Mouse (Mus musculus) hindbrain, embryonic 14.5 days (tissue): Measurements from ENCODE around the gene Gnptg. TPM values are rescaled to one million over a fixed set of nuclear protein-coding genes. Genes with fewer than 3 reads are reported as not detected.
A peak's percentile ranks its signal among the peaks of the same experiment; 100 is the strongest.
"Not testable (repeated sequence)": the region's sequence is repeated elsewhere in the genome, so short reads cannot be mapped to it uniquely, and the experiment has no call there.

Experiments
- ATAC-seq: fragments of 200-750 bp; cut with Nextera tagmentation; 2 replicates; pipeline ENCODE4 v1.8.0; 2017; ENCODE audit warnings: moderate number of reproducible peaks, mild to moderate bottlenecking, moderate TSS enrichment, moderate library complexity; ENCODE audit not compliant: low FRiP score
- DNase-seq: peaks from one replicate; pipeline ENCODE4 v3.0.0-alpha.2; 2015; ENCODE audit warnings: low spot score
- H3K27ac ChIP-seq: fragments of 300-500 bp; sonication (generic); 2 replicates; pipeline ENCODE4 v1.5.1; 2014; ENCODE audit warnings: mild to moderate bottlenecking, moderate library complexity
- H3K27me3 ChIP-seq: fragments of 300-500 bp; sonication (generic); 2 replicates; pipeline ENCODE4 v1.6.1; 2014; ENCODE audit warnings: mild to moderate bottlenecking, low read length, mixed read lengths; ENCODE audit not compliant: control insufficient read depth, insufficient read depth
- H3K36me3 ChIP-seq: fragments of 300-500 bp; sonication (generic); replicated peaks from 2 replicates; pipeline ENCODE4 v1.6.1; 2014; ENCODE audit not compliant: control insufficient read depth, insufficient read depth
- H3K4me1 ChIP-seq: fragments of 300-500 bp; sonication (generic); replicated peaks from 2 replicates; pipeline ENCODE4 v1.6.1; 2014; ENCODE audit warnings: antibody characterized with exemption, low read length, mixed read lengths; ENCODE audit not compliant: control insufficient read depth, insufficient read depth
- H3K4me2 ChIP-seq: fragments of 300-500 bp; sonication (generic); replicated peaks from 2 replicates; pipeline ENCODE4 v1.6.1; 2014; ENCODE audit warnings: mild to moderate bottlenecking, moderate library complexity
- H3K4me3 ChIP-seq: fragments of 300-500 bp; sonication (generic); replicated peaks from 2 replicates; pipeline ENCODE4 v1.5.1; 2014; ENCODE audit warnings: mild to moderate bottlenecking, low read length
- H3K9ac ChIP-seq: fragments of 300-500 bp; sonication (generic); 2 replicates; pipeline ENCODE4 v1.6.1; 2014
- H3K9me3 ChIP-seq: fragments of 300-500 bp; sonication (generic); 2 replicates; pipeline ENCODE4 v1.6.1; 2016; ENCODE audit warnings: low read length; ENCODE audit not compliant: control insufficient read depth
- WGBS: fragments of 180-500 bp; shearing (Covaris S2); extraction: QIAGEN DNeasy Blood & Tissue Kit; methylation state at CpG from one replicate; pipeline ENCODE4 v1.1.7; 2014; 5-methylcytosine and 5-hydroxymethylcytosine counted together
- polyA plus RNA-seq: library from polyadenylated mRNA; unstranded; fragments of >200 nt; fragmentation: Nextera tagmentation; extraction: Ambion mirVana; gene quantifications from 2 replicates; pipeline ENCODE4 v1.2.1, GENCODE M21; 2014

Gnptg gene
- polyA plus RNA-seq, 1 experiment from 2014 or later = 91.1 TPM

DNA sequence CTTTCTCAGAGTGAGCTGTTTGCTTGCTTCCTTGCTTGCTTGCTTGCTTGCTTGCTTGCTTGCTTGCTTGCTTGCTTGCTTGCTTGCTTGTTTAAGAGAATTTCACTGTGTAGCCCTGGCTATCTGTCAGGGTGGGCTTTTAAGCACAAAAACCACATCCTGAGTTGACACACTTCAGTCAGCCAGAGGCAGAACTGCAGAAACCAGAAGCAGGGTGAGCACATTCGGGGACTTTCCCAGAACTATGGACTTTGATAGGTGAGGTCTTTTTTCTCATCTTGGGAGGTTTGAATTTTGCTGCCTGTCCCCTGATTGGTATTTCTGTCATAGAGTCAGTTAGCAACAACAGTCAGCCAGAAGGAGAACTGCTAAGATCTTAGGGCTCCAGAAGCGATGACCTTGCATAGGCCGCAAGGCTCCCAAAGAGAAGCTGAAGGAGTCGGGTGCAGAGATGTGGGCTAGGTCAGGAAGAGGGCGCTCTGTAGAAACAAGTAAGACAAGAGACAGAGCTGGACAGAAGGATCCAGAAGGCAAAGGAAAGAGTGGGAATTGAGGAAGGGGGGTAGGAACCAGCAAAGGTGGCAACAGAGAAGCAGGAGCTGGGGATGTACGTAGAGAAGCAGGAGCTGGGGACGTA lies 15.2 kb downstream of the Gnptg start:
- Histone ChIP-seq H3K36me3 (peaks cover 24% of the 10 kb centered on the region), H3K9me3 (no peaks in the 10 kb centered on the region), H3K27me3 (no peaks in the 10 kb centered on the region), H3K27ac (no peak overlapping the region), H3K4me3 (no peak overlapping the region), H3K4me1 (0 out of 2 replicates have a peak, but pooled peaks cover 7% of the 10 kb centered on the region), H3K9ac (no peak overlapping the region), H3K4me2 (no peak overlapping the region)
- WGBS = 90% methylated on average over 7 of the region's 7 CpGs
- ATAC-seq (no peak), DNase-seq (no peak)

DNA sequence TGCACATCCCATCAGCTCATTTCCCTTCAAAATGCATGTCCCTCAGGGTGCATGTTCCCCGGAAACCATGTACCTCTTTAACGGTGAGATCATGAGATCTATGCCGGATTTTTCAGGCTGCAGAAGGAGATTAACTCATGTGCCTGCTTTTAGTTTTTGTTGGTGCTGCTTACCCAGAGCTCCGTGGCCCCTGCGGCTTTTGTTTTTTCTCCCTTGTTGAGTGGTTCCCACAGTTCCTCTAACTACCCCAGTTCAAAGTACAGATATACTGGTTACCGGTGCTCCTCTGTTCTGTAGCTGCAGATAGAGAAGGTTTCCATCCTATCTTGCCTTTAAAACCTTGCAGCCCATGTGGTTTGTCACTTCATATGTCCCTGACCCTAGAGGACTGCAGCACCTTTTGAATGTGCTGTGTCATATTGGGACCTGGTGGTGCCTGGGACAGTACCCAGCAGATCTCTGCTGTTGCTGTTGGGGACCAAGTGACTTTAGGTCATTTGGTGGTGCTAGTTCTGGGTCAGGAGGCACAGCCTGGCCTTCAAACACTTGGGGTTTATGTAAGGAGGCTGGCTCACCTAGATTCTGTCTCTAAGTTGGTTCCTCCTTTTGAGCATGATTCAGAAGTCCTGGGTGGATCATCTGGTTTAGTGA lies 16.8 kb downstream of the Gnptg start:
- Histone ChIP-seq H3K4me3 (peak overlapping the region; percentile 37; the same call in 1 of the 2 replicates), H3K27ac (no peak overlapping the region), H3K27me3 (no peaks in the 10 kb centered on the region), H3K4me1 (0 out of 2 replicates have a peak, but pooled peaks cover 7% of the 10 kb centered on the region), H3K4me2 (peak overlapping the region; percentile 65), H3K36me3 (peaks cover 34% of the 10 kb centered on the region), H3K9me3 (no peaks in the 10 kb centered on the region), H3K9ac (no peak overlapping the region)
- WGBS = 45% methylated on average over 6 of the region's 6 CpGs
- DNase-seq (no peak), ATAC-seq (no peak)

GRCm38 (mm10) chr17:25222504-25222940 lies 17.4 kb downstream of the Gnptg start:
- peak; percentile 89 for ATAC-seq
- Histone ChIP-seq H3K4me3 (peak overlapping the region; percentile 37), H3K4me2 (peak overlapping the region; percentile 65), H3K36me3 (peaks cover 39% of the 10 kb centered on the region)
- 18% methylated on average over 13 of the region's 28 CpGs for WGBS
- H3K27me3 ChIP-seq, H3K9ac ChIP-seq, H3K27ac ChIP-seq, DNase-seq, H3K9me3 ChIP-seq, H3K4me1 ChIP-seq: not testable (repeated sequence)

- H3K4me1 ChIP-seq = 0 out of 2 replicates have a peak, but pooled peaks cover 7% of the 10 kb centered on the region
- DNase-seq (peak; percentile 46), ATAC-seq (peak; percentile 82)
- peaks cover 43% of the 10 kb centered on the region for H3K36me3 ChIP-seq
- H3K27ac ChIP-seq = peak overlapping the region; percentile 71
- H3K9me3 ChIP-seq = no peaks in the 10 kb centered on the region
- no peaks in the 10 kb centered on the region for H3K27me3 ChIP-seq
- peak overlapping the region; percentile 65 for H3K4me2 ChIP-seq
- peak overlapping the region; percentile 37 for H3K4me3 ChIP-seq
- H3K9ac ChIP-seq = peak overlapping the region; percentile 61
- 0% methylated on average over 16 of the region's 30 CpGs for WGBS
These were observed 18.0 kb downstream of the Gnptg start for GRCm38 (mm10) chr17:25221821-25222503.

DNA sequence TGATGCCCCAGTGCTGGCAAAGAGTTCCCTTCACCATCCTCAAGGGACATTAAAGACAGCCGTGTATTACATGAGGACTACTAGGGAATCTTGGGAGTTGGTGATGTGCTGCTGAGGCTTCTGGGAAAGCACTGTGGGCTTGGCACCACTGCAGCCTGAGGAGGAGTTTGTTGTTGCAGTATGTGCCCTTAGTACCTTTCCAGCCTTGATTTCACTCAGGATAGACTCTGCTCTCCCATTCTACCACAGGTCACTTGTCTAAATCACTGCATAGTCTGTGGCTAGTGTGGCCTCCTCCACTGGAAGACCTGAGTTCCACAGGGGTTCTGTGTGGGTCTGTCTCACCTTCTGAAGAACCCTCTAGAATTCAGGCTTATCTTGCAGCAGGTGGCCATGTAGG lies 19.2 kb downstream of the Gnptg start:
- H3K27me3 ChIP-seq = no peaks in the 10 kb centered on the region
- H3K9me3 ChIP-seq = no peaks in the 10 kb centered on the region
- WGBS = 88% methylated on average over 1 of the region's 1 CpGs
- DNase-seq (no peak), ATAC-seq (no peak)
- 0 out of 2 replicates have a peak, but pooled peaks cover 7% of the 10 kb centered on the region for H3K4me1 ChIP-seq
- H3K4me3 ChIP-seq = no peak overlapping the region
- H3K9ac ChIP-seq = no peak overlapping the region
- peaks cover 41% of the 10 kb centered on the region for H3K36me3 ChIP-seq
- no peak overlapping the region for H3K4me2 ChIP-seq
- H3K27ac ChIP-seq = no peak overlapping the region

DNA sequence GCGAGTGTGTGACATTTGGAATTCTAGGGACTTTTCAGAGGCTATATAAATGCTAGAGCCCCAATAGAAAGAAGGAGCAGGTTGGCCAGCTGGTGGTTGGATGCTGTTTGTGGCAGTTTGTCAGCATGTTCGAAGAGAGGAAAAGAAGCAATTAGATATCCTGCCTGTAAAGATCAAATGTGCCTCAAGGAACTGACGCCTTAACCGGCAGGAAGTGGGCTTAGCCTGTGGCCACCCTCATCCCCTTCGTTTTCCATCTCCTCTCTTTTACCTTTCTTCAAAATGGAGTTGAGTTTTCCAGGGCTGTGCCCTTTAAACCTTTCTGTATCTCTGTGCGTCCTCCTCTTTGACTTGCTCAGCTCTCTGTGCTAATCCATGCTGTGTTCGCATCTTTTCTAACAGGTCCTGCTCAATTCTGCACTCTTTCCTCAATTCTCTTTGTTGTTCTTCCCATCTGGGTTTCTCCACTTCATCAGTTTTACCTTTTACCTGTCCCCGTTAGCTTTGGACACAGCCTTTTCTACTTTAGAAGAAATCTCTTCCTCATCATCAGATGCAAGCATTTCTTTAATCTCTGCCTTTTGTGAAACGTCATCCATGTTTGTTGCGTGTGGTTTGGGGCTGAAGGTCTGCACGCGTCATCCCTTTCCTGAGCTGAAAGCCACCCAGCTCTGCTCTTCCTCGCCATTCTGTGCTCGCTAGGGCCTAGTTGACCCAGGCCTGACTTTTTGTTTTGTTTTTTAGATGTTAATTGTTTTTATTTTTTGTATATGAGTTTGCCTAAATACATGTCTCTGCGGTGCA lies 20.2 kb downstream of the Gnptg start:
- Histone ChIP-seq H3K27me3 (no peaks in the 10 kb centered on the region), H3K4me1 (0 out of 2 replicates have a peak, but pooled peaks cover 7% of the 10 kb centered on the region), H3K4me2 (no peak overlapping the region), H3K36me3 (peaks cover 49% of the 10 kb centered on the region), H3K4me3 (no peak overlapping the region), H3K9me3 (no peaks in the 10 kb centered on the region), H3K27ac (no peak overlapping the region), H3K9ac (no peak overlapping the region)
- ATAC-seq (no peak), DNase-seq (no peak)
- WGBS = 96% methylated on average over 15 of the region's 15 CpGs

- Histone ChIP-seq H3K27ac (no peak overlapping the region), H3K9me3 (no peaks in the 10 kb centered on the region), H3K36me3 (peaks cover 56% of the 10 kb centered on the region), H3K27me3 (no peaks in the 10 kb centered on the region), H3K9ac (no peak overlapping the region), H3K4me1 (0 out of 2 replicates have a peak, but pooled peaks cover 7% of the 10 kb centered on the region), H3K4me2 (no peak overlapping the region), H3K4me3 (no peak overlapping the region)
- ATAC-seq = no peak
- WGBS = 92% methylated on average over 9 of the region's 9 CpGs
- no peak for DNase-seq
These were observed 21.0 kb downstream of the Gnptg start for GRCm38 (mm10) chr17:25218967-25219366.

DNA sequence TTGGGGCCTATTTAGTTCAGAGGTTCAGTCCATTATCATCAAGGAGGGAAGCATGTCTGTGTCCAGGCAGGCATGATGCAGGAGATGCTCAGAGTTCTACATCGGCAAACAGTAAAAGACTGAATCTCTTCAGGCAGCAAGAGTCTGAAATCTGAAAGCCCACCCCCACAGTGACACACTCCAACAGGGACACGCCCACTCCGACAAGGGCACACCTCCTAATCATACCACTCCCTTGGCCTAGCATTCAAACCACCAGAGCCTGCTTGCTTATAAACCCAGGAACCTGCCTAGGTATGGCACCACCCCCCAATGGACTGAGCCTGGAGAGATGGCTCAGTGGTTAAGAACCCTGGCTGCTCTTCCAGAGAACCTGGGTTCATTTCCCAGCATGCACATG lies 24.5 kb downstream of the Gnptg start:
- 89% methylated on average over 3 of the region's 3 CpGs for WGBS
- H3K27me3 ChIP-seq = no peaks in the 10 kb centered on the region
- no peak overlapping the region for H3K4me2 ChIP-seq
- peaks cover 90% of the 10 kb centered on the region for H3K36me3 ChIP-seq
- no peak overlapping the region for H3K27ac ChIP-seq
- H3K9me3 ChIP-seq = no peaks in the 10 kb centered on the region
- ATAC-seq (no peak), DNase-seq (no peak)
- no peaks in the 10 kb centered on the region for H3K4me1 ChIP-seq
- no peak overlapping the region for H3K4me3 ChIP-seq
- no peak overlapping the region for H3K9ac ChIP-seq

DNA sequence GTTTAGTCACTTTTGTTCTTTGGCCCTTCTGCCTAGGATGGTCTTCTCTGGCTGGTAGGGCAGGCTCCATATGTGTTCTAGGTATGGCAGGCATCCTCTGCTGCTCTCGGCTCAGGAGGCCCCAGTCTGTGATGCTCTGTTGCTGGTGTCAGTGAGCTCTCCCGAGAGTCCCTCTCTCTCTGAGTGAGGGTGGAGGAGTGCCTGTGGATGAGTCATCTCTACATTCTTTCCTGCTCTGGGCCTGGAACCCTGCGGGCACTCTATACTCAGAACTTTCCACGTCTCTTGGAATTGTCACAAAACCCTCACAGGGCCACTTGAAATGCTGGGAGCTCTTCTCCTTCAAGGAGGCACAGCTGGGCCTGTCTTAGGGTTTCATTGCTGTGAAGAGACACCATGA lies 28.2 kb downstream of the Gnptg start:
- no peaks in the 10 kb centered on the region for H3K4me1 ChIP-seq
- peaks cover 97% of the 10 kb centered on the region for H3K36me3 ChIP-seq
- no peak overlapping the region for H3K4me2 ChIP-seq
- no peak overlapping the region for H3K9ac ChIP-seq
- DNase-seq (no peak), ATAC-seq (no peak)
- no peaks in the 10 kb centered on the region for H3K27me3 ChIP-seq
- no peaks in the 10 kb centered on the region for H3K9me3 ChIP-seq
- H3K4me3 ChIP-seq = no peak overlapping the region
- WGBS = 91% methylated on average over 4 of the region's 4 CpGs
- H3K27ac ChIP-seq = no peak overlapping the region
